Mouse (Mus musculus) hindbrain, embryonic 11.5 days (tissue): Measurements from ENCODE around the gene Zfp111. TPM values are rescaled to one million over a fixed set of nuclear protein-coding genes. Genes with fewer than 3 reads are reported as not detected.

Experiments
- ATAC-seq: fragments of 200-750 bp; cut with Nextera tagmentation; 2 replicates; pipeline ENCODE4 v1.8.0; 2017; ENCODE audit warnings: mild to moderate bottlenecking, moderate TSS enrichment, moderate library complexity; ENCODE audit not compliant: low FRiP score
- DNase-seq: peaks from one replicate; pipeline ENCODE4 v3.0.0-alpha.2; 2015; ENCODE audit warnings: low spot score
- H3K27ac ChIP-seq: fragments of 300-500 bp; sonication (generic); 2 replicates; pipeline ENCODE4 v1.5.1; 2014; ENCODE audit warnings: mild to moderate bottlenecking, low read depth, low read length
- H3K27me3 ChIP-seq: fragments of 300-500 bp; sonication (generic); 2 replicates; pipeline ENCODE4 v1.6.1; 2014; ENCODE audit warnings: mild to moderate bottlenecking, low read length, moderate library complexity, mixed read lengths; ENCODE audit not compliant: control insufficient read depth, insufficient read depth
- H3K36me3 ChIP-seq: fragments of 300-500 bp; sonication (generic); 2 replicates; pipeline ENCODE4 v1.6.1; 2014; ENCODE audit warnings: mild to moderate bottlenecking, low read length, moderate library complexity, mixed read lengths; ENCODE audit not compliant: control insufficient read depth, insufficient read depth
- H3K4me1 ChIP-seq: fragments of 300-500 bp; sonication (generic); replicated peaks from 2 replicates; pipeline ENCODE4 v1.6.1; 2014; ENCODE audit warnings: low read length, mixed read lengths; ENCODE audit not compliant: control insufficient read depth, insufficient read depth
- H3K4me2 ChIP-seq: fragments of 300-500 bp; sonication (generic); replicated peaks from 2 replicates; pipeline ENCODE4 v1.6.1; 2014; ENCODE audit warnings: mild to moderate bottlenecking, low read depth, low read length
- H3K4me3 ChIP-seq: fragments of 300-500 bp; sonication (generic); 2 replicates; pipeline ENCODE4 v1.5.1; 2014; ENCODE audit warnings: low read depth, low read length
- H3K9ac ChIP-seq: fragments of 300-500 bp; sonication (generic); 2 replicates; pipeline ENCODE4 v1.6.1; 2014; ENCODE audit warnings: low read depth, low read length
- H3K9me3 ChIP-seq: fragments of 300-500 bp; sonication (generic); 2 replicates; pipeline ENCODE4 v1.6.1; 2016; ENCODE audit warnings: low read length; ENCODE audit not compliant: control insufficient read depth
- WGBS: fragments of 180-500 bp; shearing (Covaris S2); extraction: QIAGEN DNeasy Blood & Tissue Kit; methylation state at CpG from one replicate; pipeline ENCODE4 v1.1.7; 2014; 5-methylcytosine and 5-hydroxymethylcytosine counted together
- polyA plus RNA-seq: library from polyadenylated mRNA; unstranded; fragments of >200 nt; fragmentation: Nextera tagmentation; extraction: Ambion mirVana; gene quantifications from 2 replicates; pipeline ENCODE4 v1.2.1, GENCODE M21; 2014

Gene Zfp111
- polyA plus RNA-seq, 1 experiment from 2014 or later, result 9.5 TPM

DNA sequence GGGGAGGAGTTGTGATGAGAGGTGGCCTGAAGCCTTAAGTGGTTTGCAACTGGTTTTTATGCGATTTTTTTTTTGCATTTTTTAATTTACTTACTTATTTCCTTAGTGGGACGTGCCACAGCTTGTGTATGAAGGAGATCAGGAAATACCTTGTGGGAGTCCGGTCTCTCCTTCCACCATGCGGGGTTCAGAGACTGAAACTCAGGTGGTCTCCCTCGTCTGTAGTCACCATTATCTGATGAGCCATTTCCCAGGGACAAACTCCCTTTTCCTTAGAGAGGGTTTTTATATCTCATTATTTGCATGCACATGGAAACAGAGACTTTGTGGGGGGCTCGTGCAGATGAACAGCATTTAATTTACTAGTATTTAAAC, 35.9 kb downstream of the Zfp111 start:
- Histone ChIP-seq H3K36me3 (no peaks in the 10 kb centered on the region), H3K9ac (peak overlapping the region; percentile 65), H3K4me3 (peak overlapping the region; percentile 44), H3K4me1 (no peaks in the 10 kb centered on the region), H3K4me2 (peak overlapping the region; percentile 40), H3K27ac (no peak overlapping the region), H3K9me3 (no peaks in the 10 kb centered on the region), H3K27me3 (no peaks in the 10 kb centered on the region)
- ATAC-seq (peak; percentile 39; the same call in 1 of the 2 replicates), DNase-seq (no peak)
- WGBS, result 62% methylated on average over 6 of the region's 6 CpGs

DNA sequence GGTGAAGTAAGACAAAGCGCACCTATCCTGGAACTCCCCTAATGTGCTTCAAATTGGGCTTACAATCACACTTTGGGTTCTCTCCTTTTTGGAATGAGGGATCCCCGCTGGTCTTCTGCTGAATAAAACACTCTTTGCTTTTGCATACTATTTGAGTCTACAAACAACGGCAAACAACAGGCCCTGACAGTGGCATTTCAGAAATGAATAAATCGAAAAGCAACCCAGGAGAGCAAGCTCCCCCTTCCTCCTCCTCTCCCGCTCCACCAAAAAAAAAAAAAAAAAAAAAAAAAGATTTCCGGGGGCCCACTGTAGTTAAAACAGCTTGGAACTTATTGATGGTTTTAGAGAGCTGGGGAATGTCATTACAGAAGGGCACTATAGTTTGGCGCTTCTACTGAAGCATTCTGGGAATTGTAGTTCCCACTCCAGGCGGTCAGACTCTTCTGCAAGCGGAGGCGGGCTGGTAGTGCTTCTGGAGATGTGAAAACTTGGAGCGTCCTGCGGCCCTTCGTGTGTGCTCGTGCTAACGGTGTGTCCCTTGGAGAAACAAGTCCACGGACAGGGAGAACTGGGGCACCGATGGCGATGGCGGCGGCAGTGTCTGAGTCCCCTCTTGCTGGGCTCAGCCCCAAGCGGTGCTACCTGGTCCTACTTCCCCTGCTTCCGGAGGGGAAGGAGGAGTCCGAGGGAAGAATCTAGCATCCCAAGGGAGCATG, 36.5 kb downstream of the Zfp111 start, which contains the start of gene Zfp114:
TSS of gene Zfp114 (plus strand) at position 443 of the 719 bp plus-strand sequence.
- H3K36me3 ChIP-seq, result no peaks in the 10 kb centered on the region
- no peak within 1 kb of the TSS for H3K27ac ChIP-seq
- H3K4me2 ChIP-seq, result peak within 1 kb of the TSS; percentile 40
- H3K4me1 ChIP-seq, result no peaks in the 10 kb centered on the region
- H3K9ac ChIP-seq, result peak within 1 kb of the TSS; percentile 65
- ATAC-seq, result peak; percentile 90
- no peaks in the 10 kb centered on the region for H3K27me3 ChIP-seq
- no peaks in the 10 kb centered on the region for H3K9me3 ChIP-seq
- 16% methylated on average over 23 of the region's 23 CpGs for WGBS
- DNase-seq, result peak; percentile 83
- peak within 1 kb of the TSS; percentile 44 for H3K4me3 ChIP-seq

DNA sequence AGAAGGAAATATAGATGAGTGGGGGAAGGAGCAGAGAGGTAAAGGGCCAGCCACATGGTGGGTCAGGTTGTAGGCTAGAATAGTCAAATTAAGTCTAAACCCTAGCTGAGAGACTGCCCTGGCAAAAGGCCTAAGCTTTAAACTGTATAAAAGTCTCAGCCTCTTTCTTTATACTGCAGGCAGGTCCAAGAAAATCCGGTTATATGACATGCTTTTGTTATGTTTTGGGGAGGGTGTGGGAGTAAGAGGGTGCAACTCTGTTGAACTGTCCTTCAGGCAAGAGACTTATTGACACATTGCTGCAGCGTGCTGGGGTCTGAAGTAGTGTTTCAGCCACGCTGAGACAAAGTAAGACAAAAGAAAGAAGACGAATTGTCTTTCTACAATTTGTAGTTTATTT, 39.1 kb downstream of the Zfp111 start:
- ATAC-seq, result no peak
- Histone ChIP-seq H3K9me3 (no peaks in the 10 kb centered on the region), H3K4me3 (no peak overlapping the region), H3K4me1 (no peaks in the 10 kb centered on the region), H3K9ac (no peak overlapping the region), H3K27me3 (no peaks in the 10 kb centered on the region), H3K4me2 (no peak overlapping the region), H3K36me3 (no peaks in the 10 kb centered on the region), H3K27ac (no peak overlapping the region)
- no peak for DNase-seq
- 59% methylated on average over 4 of the region's 4 CpGs for WGBS

DNA sequence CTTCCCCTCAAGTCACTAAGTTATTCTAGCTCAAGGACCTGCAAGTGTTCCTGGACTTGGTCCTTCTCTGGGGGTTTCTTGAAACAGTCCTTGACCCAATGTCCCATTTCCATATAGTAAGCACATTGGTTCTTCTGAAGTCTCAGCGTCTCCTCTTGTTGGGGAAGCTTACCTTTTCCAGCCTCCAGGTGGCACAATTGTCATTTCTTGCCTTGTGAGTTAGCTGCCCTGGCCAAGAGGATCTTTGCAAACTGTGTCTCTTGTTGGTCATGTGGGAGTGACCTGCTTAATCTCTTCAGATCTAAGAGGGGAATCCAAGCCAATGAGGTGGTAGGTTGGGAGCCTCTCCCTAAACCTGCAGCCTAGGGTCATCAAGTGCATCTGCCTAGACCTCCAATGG, 58.0 kb downstream of the Zfp111 start:
- no peak overlapping the region for H3K4me3 ChIP-seq
- H3K9ac ChIP-seq, result no peak overlapping the region
- no peaks in the 10 kb centered on the region for H3K36me3 ChIP-seq
- no peaks in the 10 kb centered on the region for H3K9me3 ChIP-seq
- no peaks in the 10 kb centered on the region for H3K27me3 ChIP-seq
- WGBS, result 4% methylated on average over 1 of the region's 1 CpGs
- no peak overlapping the region for H3K4me2 ChIP-seq
- H3K4me1 ChIP-seq, result no peaks in the 10 kb centered on the region
- no peak overlapping the region for H3K27ac ChIP-seq
- DNase-seq, result no peak
- no peak for ATAC-seq

Other genes starting within 250 kb of the Zfp111 start
- gene Vmn1r181, start 236.8 kb downstream of the Zfp111 start, polyA plus RNA-seq, result not detected in 2 replicates
- not detected in 2 replicates for gene V1rd19, start 209.8 kb downstream of the Zfp111 start, polyA plus RNA-seq
- not detected in 2 replicates for gene Vmn1r183, start 158.2 kb downstream of the Zfp111 start, polyA plus RNA-seq
- gene Zfp180, start 129.5 kb downstream of the Zfp111 start, polyA plus RNA-seq, result 29.5 and 34.0 TPM in 2 replicates
- gene Zfp112, start 99.1 kb downstream of the Zfp111 start, polyA plus RNA-seq, result 4.6 and 4.8 TPM in 2 replicates
- gene Zfp235, start 77.3 kb downstream of the Zfp111 start, polyA plus RNA-seq, result 15.1 and 18.1 TPM in 2 replicates
- gene Zfp114, start 36.4 kb downstream of the Zfp111 start, polyA plus RNA-seq, result 4.5 and 7.8 TPM in 2 replicates
- 4.9 and 6.1 TPM in 2 replicates for gene Zfp109, start 26.1 kb upstream of the Zfp111 start, polyA plus RNA-seq
- gene Zfp108, start 43.4 kb upstream of the Zfp111 start, polyA plus RNA-seq, result 2.2 and 3.0 TPM in 2 replicates
- 7.2 and 9.6 TPM in 2 replicates for gene Zfp93, start 59.0 kb upstream of the Zfp111 start, polyA plus RNA-seq
- 32.1 and 40.0 TPM in 2 replicates for gene Zfp61, start 89.8 kb upstream of the Zfp111 start, polyA plus RNA-seq
- 12.8 and 15.4 TPM in 2 replicates for gene Zfp94, start 105.2 kb upstream of the Zfp111 start, polyA plus RNA-seq
- gene Tescl, start 122.5 kb upstream of the Zfp111 start, polyA plus RNA-seq, result not detected in 2 replicates
- gene Lypd5, start 137.8 kb upstream of the Zfp111 start, polyA plus RNA-seq, result not detected in 2 replicates
- gene Kcnn4, start 158.8 kb upstream of the Zfp111 start, polyA plus RNA-seq, result 2.4 and 3.5 TPM in 2 replicates
- 18.4 and 21.3 TPM in 2 replicates for gene Smg9, start 188.2 kb upstream of the Zfp111 start, polyA plus RNA-seq
- not detected in 2 replicates for gene Irgc1, start 240.9 kb upstream of the Zfp111 start, polyA plus RNA-seq